Mouse (Mus musculus) right cerebral cortex, postnatal 36 days (tissue): Measurements from ENCODE around the gene Plpp3.

Experiments used
- DNase-seq, 2 experiments: peaks; one replicate each; pipeline ENCODE4 v3.0.0; 2022; ENCODE audit warnings: low spot score in 2 of 2, mixed read lengths in 1 of 2

Gene Plpp3

DNA sequence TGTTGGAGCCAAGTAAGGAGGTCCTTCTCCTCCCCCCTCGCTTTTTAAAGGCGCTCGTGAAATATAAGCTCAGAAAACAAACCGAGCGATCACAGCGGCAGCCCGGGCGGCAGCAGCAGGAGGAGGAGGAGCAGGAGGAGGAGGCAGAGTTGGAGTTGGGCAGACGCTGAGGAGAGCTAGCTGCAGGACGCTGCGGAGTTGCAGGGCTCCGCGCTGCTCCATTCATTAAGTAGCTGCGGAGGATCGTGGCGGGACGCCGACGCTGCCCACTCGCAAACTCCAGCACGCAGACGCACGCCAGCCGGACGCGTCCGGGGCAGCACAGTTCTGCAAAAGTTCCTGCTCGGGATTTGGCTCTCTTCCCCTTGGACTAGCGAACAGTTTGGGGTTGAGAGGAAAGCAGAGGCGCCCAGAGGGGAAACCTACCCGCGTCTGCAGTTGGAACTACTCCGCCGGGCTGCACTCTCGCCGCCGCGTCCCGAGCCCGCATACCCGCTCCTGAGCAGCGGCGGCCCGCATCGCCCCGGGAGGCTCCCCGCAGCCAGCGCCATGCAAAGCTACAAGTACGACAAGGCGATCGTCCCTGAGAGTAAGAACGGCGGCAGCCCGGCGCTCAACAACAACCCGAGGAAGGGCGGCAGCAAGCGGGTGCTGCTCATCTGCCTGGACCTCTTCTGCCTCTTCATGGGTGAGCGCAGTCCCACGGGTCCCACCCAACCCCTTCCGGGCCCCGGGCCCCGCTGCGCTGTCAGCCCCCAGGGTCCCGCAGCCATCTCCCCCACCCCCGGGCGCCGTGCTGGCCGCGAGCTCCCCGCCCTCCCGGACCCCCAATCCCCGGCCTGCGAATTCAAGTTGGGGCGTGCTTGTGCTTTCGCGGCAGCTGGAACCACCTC lies at the start of gene Plpp3:
TSS of gene Plpp3 (plus strand) at position 72 of the 893 bp plus-strand sequence.
- peak; percentile 63 to 66 for DNase-seq

DNA sequence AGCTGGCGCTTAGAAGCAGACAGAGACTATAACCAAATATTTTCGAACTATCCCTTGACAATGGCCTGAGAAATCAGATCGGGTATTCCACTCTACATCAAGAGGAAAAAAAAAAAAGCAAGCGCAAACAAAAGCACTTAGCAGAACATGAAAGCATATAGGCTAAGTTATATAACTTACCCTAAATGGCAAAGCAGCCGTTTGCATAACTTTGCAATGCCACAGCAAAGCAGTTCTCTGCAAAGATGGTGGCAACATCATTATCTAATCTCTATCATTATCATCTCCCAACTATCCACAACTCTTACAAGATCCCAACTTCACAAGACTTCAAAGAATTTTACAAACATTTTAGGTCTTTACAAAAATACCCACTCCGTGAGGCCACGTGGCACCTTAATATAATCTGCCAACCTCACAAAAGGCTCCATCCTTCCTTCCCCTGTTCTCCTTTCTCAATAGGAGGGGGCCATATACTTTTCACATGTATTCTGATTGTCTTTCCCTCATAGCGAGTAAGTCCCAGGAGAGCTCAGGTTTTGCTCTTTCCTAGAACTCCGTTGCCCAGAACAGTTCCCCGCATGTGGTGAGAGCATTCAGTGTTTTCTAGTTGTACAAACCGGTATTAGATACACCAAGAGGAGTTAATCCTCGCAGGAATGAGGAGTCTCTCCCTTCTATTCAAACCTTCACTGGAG lies 49.1 kb upstream of the Plpp3 start:
- DNase-seq: no peak

DNA sequence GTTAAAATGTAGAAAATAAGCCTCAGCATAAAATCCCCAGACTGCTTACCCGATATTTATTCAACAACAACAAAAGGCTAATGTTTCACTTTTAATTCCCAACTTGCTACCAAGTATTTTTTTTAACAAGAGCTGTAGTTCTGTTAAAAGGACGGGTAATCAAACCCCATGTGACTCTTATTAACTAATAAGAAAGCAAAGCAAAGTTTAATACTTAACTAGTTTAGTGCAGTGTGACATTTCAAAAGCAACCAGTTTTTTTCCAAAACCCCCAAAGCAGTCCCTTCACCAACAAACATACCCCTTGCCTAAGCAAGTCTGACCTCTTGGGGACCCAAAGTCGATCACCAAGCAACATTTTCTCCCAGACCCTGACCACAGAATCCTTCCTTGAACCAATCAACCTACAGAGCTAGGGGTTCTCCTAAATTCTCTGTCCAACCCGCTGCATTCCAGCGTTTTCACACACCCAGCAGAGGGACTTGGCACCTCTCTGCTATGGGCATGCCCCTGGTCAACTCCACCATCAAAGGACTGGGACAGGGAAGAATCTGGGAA lies 48.4 kb upstream of the Plpp3 start:
- no peak for DNase-seq

DNA sequence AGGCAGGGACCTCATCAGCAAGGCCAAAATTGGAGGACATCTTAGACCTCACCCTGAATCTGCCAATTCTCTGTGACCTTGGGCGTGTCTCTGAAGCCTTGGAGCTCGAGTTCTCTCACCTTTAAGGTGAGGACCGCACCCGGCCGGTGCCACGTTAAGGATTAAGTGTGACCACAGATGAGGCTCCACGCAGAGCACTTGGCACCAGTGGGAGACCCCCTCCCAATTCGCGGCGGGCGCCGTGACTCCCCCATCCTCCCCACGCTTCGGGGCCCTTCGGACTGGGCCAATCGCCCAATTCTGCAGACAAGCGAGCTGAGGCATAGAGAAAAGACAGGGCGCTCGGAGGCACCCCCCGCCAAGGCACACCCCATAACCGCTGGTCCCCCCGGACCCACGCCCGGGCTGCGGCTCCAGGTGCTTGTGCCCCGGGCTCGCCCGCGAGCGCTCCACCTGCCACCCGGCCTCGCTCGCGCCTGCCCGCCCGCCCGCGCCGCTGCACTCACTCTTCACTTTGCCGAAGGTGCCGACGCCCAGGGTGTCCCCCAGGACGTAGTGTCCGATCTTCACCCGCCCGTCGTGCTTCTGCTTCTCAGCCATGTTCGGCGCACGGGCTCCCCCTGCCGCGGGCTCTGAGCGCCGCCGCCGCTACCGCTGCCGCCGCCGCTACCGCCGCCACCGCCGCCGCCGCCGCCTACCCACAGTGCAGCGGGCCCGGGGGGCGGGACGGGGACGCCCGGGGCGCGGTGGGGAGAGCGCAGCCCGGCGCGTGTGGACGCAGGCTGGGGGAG lies 47.8 kb upstream of the Plpp3 start, which contains the start of gene Prkaa2:
TSS of gene Prkaa2 (minus strand) at position 692 of the 791 bp plus-strand sequence.
- peak; percentile 59 to 73 for DNase-seq

DNA sequence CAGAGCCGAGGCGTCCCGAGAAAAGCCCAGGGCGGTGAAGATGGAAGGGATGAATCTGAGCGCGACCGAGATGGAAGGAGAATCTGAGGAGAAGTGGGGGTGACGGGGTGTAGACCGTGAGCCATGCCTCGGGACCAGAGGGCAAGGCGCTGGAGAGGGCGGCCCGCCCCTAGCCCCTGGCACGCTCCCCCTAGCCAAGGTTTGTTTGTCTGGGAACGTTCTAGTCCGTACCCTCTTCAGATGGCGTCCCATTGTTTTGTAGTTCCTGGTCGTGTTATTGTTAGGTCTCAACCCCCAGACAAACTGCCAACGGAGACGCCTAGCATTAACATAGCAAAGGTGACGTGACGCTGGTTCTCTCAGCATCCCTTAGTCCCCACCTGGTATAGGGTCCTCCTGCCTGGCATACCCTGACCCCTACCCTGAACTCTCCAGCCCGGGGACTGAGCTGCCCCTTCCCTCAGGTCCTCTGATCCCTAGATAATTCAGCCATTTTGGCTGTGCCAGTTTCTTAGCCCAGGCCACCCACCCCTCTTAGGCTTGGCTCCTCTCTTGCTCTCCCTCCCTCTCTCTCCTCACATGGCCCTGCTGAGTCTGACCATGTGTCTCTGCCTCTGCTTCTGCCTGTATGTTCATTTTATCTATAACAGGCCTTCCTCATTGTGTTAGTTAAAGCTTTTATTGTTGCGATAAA lies 47.0 kb upstream of the Plpp3 start:
- DNase-seq: peak; percentile 50 to 58

DNA sequence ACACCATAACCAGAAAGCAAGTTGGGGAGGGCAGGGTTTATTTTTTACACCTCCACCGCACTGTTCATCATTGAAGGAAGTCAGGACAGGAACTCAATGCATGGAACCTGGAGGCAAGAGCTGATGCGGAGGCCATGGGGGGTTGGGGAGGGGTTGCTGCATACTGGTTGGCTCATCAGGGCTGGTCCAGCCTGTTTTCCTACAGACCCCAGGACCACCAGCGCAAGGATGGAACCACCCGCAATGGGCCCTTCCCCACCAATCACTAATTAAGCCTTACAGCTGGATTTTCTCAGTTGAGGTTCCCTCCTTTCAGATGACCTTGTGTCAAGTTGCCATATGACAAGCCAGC lies 46.5 kb upstream of the Plpp3 start:
- DNase-seq: no peak

DNA sequence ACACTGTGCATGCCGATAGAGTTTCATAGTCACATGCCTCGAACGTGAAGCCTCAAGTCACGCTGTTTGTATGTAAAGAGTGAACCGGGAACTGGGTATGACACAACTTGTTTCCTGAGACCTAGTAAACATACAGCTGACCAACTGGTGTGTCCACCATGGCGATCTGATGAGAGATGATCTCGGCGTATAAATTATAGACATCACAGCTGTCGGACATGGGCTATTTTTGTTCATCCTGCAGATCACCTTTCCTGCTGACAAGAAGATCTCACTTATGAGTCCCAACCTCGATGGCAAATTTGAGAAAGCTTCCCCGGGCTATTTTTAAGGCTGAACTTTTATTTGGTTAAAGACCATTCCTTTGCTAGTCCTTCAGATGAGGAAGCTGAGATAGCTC lies 45.4 kb upstream of the Plpp3 start:
- no peak for DNase-seq

DNA sequence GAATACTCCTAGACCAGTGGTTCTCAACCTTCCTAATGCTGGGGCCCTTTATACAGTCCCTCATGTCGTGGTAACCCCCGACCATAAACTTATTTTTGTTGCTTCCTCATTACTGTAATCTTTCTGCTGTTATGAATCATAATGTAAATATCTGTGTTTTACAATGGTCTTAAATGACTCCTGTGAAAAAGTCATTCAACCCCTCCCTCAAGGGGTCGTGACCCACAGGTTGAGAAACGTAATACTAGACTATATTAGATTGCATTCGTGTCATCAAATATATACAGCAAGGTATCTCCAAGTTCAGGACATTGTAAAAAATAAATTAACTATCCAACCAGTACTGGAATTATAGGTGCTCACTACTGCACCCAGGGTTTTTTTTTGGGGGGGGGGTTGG lies 44.1 kb upstream of the Plpp3 start:
- DNase-seq: no peak

DNA sequence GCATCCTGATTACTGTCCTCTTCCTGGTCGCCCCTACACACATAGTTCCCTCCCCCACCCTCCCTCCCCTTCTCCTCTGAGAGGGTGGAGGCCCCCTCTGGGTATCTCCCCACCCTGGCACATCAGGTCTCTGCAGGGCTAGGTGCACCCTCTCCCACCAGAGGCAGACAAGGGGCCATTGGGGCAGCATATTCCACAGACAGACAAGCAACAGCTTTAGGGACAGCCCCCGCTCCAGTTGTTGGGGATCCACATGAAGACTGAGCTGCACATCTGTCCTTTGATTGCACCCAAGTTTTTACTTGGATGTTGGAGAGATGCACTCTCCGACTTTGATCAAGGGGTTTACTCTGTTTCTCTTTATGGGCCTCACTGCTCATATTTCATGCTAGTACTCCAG lies 43.7 kb upstream of the Plpp3 start:
- no peak for DNase-seq

DNA sequence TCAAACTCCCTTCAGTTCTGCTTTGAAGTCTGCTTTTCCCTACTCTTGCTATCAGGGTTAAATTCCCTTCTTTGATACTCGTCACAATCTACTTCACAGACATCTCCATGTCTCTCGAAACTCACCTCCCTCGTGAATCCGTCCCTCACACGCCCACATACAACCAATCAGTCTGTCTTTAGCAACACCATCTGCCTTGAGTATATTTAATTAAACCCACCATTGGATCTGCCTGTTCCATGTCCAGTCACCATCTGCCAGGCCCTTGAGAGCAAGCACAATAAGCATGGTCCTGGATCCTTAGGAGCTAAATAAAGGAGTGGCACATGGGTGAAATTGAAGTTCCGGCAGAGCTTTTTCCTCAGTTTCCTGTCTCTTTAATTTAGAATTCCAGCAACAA lies 36.1 kb upstream of the Plpp3 start:
- peak in 1 of 2 experiments; percentile 50 for DNase-seq

DNA sequence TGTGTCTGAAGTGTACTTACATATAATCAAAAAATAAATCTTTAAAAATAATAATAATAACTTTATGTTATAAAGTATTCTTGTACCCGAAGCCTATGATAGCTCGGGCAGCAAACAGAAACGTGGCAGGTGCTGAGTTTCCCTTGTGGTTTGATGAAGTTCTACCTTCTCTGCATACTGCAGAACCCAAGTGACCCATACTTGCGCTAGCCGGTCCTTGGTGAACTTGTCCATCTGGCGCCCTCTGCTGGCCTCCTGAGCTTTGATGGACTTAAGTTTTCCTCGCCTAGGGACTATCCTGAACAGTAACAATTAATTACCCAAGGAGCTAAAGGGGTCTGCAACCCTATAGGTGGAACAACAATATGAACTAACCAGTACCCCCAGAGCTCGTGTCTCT lies 34.7 kb upstream of the Plpp3 start:
- DNase-seq: peak; percentile 33 to 44

DNA sequence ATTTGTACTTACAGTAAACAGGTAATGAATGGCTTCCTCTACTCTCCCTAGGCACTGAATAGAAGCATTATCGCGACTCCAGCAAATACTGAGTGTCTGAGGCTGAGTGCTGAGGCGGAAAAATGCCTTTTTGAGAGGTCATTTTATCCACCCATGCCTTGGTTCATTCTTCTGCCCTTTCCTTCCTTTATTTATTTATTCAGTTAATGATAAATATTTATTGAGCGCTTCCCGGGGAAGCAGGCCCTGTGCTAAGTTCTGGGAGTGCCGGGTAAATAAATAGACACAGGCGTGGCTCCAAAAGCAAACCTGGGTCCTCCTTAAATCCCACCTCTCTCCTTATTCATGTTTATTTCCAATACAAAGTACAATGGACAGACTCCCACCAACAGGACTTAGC lies 27.9 kb upstream of the Plpp3 start:
- no peak for DNase-seq

DNA sequence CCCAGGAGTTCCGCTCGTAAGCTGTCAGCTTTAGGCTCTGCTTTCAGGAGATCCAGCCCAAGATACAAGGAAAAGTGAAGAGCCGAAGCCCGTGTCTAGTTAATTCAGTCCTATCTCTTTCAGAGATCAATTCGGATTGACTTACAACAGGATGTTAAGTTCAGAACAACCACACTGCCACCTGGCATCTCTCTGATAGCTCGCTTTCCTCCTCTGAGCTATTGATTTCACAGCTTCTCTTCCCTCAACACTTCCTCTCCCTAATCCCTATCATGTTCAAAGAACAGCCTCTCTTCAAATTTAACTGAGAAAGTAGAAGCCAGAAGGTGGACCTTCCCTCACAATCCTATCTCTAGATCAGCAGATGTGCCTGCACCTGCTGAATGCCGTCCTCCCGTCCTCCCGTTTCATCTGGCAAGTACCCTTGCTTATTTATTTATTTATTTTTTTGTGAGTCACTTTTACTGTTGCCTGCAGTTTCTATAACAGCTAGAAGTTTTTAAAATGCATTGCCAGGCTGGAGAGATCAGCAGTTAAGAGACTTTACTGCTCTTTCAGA lies 25.3 kb upstream of the Plpp3 start:
- no peak for DNase-seq

DNA sequence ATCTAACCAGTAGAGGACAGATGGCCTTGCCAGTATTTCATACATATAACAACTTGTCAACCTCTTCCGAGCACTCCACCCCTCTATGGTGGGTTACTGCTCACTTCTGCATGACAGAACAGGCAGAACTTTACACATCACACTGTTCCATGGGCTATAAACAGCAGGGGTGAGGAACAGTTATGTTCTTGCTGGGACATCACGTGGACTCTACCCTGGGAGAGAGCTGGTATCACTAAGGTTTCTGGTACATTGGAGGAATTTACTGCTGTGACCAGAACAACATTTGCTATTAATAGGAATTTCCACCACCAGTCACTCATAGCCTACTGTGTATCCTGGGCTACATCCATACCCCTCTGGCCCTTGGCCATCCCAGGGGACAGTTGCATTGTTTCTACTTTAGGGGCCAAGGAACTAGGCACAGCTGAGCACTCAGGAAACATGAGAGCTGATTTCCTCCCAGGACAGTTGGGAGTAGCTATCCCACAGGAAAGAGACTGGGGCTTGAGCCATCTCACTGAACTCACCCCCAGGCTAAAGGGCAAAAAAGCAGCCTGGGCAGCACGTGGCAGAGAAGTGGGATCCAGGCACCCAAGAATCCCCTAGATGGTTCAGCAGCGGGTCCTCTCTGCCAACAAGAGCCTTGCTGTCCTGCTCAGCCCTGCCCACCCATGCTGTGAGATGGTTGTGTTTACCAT lies 23.6 kb upstream of the Plpp3 start:
- DNase-seq: no peak

DNA sequence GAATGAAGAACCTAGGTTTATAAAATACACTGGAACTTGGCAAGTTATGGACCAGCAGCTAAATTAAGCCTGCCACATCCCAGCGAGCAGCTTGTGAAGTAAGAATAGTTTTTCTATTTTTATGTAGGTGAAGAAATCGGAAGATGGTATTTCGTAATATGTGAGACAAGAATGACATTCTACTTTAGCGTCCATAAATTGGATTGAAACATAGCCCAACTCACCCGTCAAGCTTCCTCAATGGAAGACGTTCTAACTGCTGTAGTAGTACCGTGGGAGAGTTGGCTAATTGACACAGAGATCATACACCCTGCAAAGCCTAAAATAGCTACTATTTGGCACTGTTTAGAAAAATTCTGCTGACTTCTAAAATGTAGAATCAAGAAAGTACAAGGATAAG lies 7.7 kb upstream of the Plpp3 start:
- DNase-seq: no peak

DNA sequence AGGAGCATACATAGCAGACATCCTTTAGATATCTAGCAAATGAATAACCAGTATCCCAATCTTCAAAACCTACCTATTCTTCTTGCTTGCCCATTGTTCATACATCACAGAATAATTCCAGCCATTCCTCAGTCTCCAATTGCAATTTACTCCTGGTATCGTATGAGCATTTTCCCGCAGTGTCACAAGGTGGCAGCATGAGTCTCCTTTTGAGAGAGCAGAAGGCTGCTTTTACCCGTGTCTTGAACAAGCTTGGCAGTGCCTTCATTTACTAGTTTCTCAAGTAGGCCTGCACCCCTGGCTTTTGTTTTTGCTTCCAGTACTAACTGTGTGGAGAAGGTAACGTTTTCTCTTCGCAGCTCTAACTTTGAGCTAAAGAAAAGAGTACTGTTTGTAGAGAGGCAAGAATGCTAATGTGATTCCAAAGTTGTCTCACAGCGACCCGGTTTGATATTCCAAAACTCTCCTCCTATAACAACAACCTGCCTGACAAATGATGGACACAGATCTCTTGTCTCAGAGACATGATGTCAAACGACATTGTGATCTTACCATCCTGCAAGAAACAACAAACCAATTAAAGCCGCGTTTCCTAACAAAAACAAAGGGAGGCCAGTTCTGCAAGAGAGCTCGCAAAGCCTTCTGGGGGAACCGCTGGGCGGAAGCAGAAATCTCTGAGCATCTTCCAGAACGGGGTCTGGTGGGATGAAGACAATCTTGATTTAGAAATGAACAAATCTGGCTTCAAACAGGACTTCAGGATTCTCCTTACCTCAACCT lies 5.0 kb upstream of the Plpp3 start:
- peak; percentile 66 to 69 for DNase-seq

DNA sequence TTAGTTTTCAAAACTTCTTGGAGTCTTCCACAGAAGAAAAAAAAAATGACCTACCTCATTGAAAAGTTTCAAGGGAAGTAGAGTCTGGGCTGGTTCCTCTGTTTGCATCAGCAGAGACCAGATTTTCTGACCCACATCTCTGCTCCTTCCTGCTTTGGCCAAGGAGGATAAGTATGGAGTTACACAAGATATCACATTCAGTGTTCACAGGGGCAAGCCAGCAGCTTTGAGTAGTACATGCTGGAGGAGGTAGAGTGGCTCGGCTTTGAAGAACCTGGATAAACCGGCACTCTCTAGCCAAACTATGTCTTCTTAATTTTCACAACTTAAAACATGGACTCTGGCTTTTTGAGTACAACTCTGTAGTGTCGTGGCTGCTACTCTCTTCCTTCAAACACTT lies 3.9 kb upstream of the Plpp3 start:
- DNase-seq: no peak

DNA sequence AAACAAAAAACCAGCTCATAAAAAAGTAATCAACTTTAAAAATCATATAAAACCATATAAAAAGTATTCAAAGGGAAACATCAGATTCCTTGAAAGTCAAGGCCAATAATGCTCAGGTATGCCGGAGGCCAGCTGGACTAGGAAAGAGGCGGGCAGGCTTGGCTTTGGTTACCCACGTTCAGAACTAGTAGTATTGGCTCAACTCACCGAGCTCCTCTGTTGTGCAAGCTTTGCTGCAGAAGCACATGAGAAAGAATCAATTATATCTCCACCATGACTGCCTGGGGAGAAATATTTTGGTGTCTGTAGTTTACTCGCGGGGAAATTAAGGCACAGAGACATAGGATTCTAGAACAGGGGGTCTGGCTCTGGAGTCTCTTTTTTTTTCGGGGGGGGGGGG lies 866 bp upstream of the Plpp3 start:
- no peak for DNase-seq

DNA sequence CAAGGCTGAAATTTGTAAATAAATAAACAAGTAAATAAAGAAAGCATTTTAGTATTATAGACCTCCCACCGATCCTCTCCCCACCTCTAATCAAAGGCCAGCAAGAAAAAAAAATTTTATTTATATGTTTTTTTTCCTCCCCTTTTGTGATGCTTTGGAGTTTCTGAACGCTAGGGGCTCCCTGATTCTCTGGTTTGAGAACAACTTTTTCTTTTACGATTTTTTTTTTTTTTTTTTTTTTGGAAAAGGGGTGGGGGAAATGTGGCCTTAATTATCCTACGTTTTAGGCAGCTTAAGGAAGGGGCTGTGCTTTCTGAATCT lies 232 bp upstream of the Plpp3 start:
- no peak for DNase-seq

DNA sequence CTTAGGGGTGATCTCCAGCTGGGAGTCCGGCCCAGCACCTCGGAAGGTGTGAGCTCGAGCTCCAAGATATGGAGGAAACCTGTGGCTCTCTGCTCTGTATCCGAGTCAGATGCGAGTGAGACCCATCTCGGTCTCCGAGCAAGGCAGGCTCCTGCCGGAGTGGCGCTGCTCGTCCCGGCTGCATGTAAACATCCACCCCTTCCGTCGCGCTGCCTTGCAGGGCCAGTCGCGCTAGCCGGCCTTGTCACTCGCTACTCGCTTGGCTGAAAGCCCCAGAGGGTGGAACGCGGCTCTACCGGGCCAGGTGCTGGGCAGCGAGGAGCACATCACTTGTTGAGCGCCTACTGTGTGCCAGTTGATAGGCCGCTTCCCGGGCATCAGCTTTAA lies 1.0 kb downstream of the Plpp3 start:
- peak; percentile 52 to 64 for DNase-seq
